Mouse (Mus musculus) small intestine, adult 2 months (tissue): ENCODE results near the gene Zfp36.

ENCODE experiments used
- CTCF ChIP-seq: fragments of 200-500 bp; IDR thresholded peaks from 2 replicates; pipeline ENCODE4 v1.5.1; 2012; ENCODE audit warnings: low read depth, mild to moderate bottlenecking, control low read depth, inconsistent platforms, low read length, moderate library complexity, mixed read lengths; ENCODE audit not compliant: insufficient replicate concordance, insufficient read length; ENCODE audit errors: extremely low read depth
- POLR2A ChIP-seq: fragments of 200-500 bp; IDR thresholded peaks from 2 replicates; pipeline ENCODE4 v1.6.1; 2012; ENCODE audit warnings: low read depth, mild to moderate bottlenecking, control low read depth, inconsistent platforms, low read length, moderate library complexity

DNA sequence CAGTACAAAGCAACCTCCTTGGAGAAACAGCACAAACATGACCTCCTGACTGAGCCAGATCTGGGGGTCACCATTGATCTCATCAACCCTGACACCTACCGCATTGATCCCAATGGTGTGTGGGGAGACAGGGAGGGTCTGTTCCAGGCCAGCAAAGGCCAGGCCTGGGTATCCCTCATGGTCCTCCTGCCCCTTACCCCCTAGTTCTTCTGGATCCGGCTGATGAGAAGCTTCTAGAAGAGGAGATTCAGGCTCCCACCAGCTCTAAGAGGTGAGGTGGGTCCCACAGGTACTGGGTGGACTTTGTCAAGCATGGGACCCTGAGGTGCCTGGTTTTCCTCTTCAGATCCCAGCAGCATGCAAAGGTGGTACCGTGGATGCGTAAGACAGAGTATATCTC is 15.4 kb upstream of the Zfp36 start:
- TF ChIP-seq CTCF (no peak), POLR2A (no peak)
